Mouse (Mus musculus): Measurements from ENCODE around the gene Akap2. TPM values are rescaled to one million over a fixed set of nuclear protein-coding genes. Genes with fewer than 3 reads are reported as not detected.

Akap2 gene
- polyA plus RNA-seq, 1 experiment from 2014 or later = 7.9 TPM

GRCm38 (mm10) chr4:57733445-57733844 is 16.0 kb downstream of the Akap2 start:
- H3K36me3 ChIP-seq (ENCODE audit: poor library complexity, severe bottlenecking) = no peaks in the 10 kb centered on the region
- no peak overlapping the region for H3K9ac ChIP-seq
- H3K4me3 ChIP-seq = no peak overlapping the region
- no peak overlapping the region for H3K4me2 ChIP-seq
- H3K27me3 ChIP-seq = no peaks in the 10 kb centered on the region
- H3K27ac ChIP-seq = no peak overlapping the region
- H3K4me1 ChIP-seq = peaks cover 2% of the 10 kb centered on the region
- no peak for ATAC-seq
- WGBS = 79% methylated on average over 3 of the region's 3 CpGs
- 0 out of 2 replicates have a peak, but pooled peaks cover 3% of the 10 kb centered on the region for H3K9me3 ChIP-seq (replicated peaks)

GRCm38 (mm10) chr4:57735426-57735825 is 18.0 kb downstream of the Akap2 start:
- peaks cover 13% of the 10 kb centered on the region for H3K4me1 ChIP-seq
- no peak overlapping the region for H3K27ac ChIP-seq
- 89% methylated on average over 5 of the region's 5 CpGs for WGBS
- no peak overlapping the region for H3K4me2 ChIP-seq
- no peaks in the 10 kb centered on the region for H3K36me3 ChIP-seq (ENCODE audit: poor library complexity, severe bottlenecking)
- 0 out of 2 replicates have a peak, but pooled peaks cover 3% of the 10 kb centered on the region for H3K9me3 ChIP-seq (replicated peaks)
- ATAC-seq = no peak
- no peak overlapping the region for H3K9ac ChIP-seq
- no peak overlapping the region for H3K4me3 ChIP-seq
- H3K27me3 ChIP-seq = no peaks in the 10 kb centered on the region

- no peak overlapping the region for H3K9ac ChIP-seq
- peaks cover 13% of the 10 kb centered on the region for H3K4me1 ChIP-seq
- no peaks in the 10 kb centered on the region for H3K27me3 ChIP-seq
- WGBS = 9% methylated on average over 8 of the region's 8 CpGs
- no peaks in the 10 kb centered on the region for H3K36me3 ChIP-seq (ENCODE audit: poor library complexity, severe bottlenecking)
- peak overlapping the region; percentile 48 for H3K27ac ChIP-seq
- H3K4me3 ChIP-seq = no peak overlapping the region
- no peak for ATAC-seq
- H3K4me2 ChIP-seq = no peak overlapping the region
- H3K9me3 ChIP-seq (replicated peaks) = 0 out of 2 replicates have a peak, but pooled peaks cover 3% of the 10 kb centered on the region
These were observed 21.5 kb downstream of the Akap2 start for GRCm38 (mm10) chr4:57738856-57739552.

- H3K36me3 ChIP-seq (ENCODE audit: poor library complexity, severe bottlenecking) = no peaks in the 10 kb centered on the region
- WGBS = 87% methylated on average over 11 of the region's 11 CpGs
- H3K4me3 ChIP-seq = no peak overlapping the region
- no peak overlapping the region for H3K27ac ChIP-seq
- no peaks in the 10 kb centered on the region for H3K27me3 ChIP-seq
- no peak overlapping the region for H3K4me2 ChIP-seq
- peaks cover 11% of the 10 kb centered on the region for H3K4me1 ChIP-seq
- peaks cover 4% of the 10 kb centered on the region; the same call in 1 of the 2 replicates for H3K9me3 ChIP-seq (replicated peaks)
- ATAC-seq = no peak
- no peak overlapping the region for H3K9ac ChIP-seq
These were observed 26.0 kb downstream of the Akap2 start for GRCm38 (mm10) chr4:57743325-57743929.

- Histone ChIP-seq H3K4me2 (no peak overlapping the region), H3K9ac (no peak overlapping the region), H3K27ac (no peak overlapping the region), H3K4me1 (no peaks in the 10 kb centered on the region), H3K36me3 (ENCODE audit: poor library complexity, severe bottlenecking) (no peaks in the 10 kb centered on the region), H3K9me3 (replicated peaks) (peaks cover 2% of the 10 kb centered on the region; the same call in 1 of the 2 replicates), H3K4me3 (no peak overlapping the region), H3K27me3 (no peaks in the 10 kb centered on the region)
- no peak for ATAC-seq
- 83% methylated on average over 4 of the region's 4 CpGs for WGBS
These were observed 33.2 kb downstream of the Akap2 start for GRCm38 (mm10) chr4:57750651-57751050.

- no peak for ATAC-seq
- no peak overlapping the region for H3K27ac ChIP-seq
- no peaks in the 10 kb centered on the region for H3K36me3 ChIP-seq (ENCODE audit: poor library complexity, severe bottlenecking)
- 59% methylated on average over 4 of the region's 4 CpGs for WGBS
- H3K27me3 ChIP-seq = no peaks in the 10 kb centered on the region
- H3K4me1 ChIP-seq = no peaks in the 10 kb centered on the region
- H3K9ac ChIP-seq = no peak overlapping the region
- H3K4me3 ChIP-seq = no peak overlapping the region
- H3K9me3 ChIP-seq (replicated peaks) = no peaks in the 10 kb centered on the region
- no peak overlapping the region for H3K4me2 ChIP-seq
These were observed 33.6 kb downstream of the Akap2 start for GRCm38 (mm10) chr4:57751054-57751453.

GRCm38 (mm10) chr4:57751566-57751965 is 34.1 kb downstream of the Akap2 start:
- no peak for ATAC-seq

GRCm38 (mm10) chr4:57755085-57755484 is 37.6 kb downstream of the Akap2 start:
- no peak overlapping the region for H3K4me3 ChIP-seq
- 91% methylated on average over 11 of the region's 11 CpGs for WGBS
- no peak overlapping the region for H3K9ac ChIP-seq
- no peaks in the 10 kb centered on the region for H3K4me1 ChIP-seq
- no peaks in the 10 kb centered on the region for H3K36me3 ChIP-seq (ENCODE audit: poor library complexity, severe bottlenecking)
- ATAC-seq = no peak
- H3K4me2 ChIP-seq = no peak overlapping the region
- no peaks in the 10 kb centered on the region for H3K9me3 ChIP-seq (replicated peaks)
- H3K27ac ChIP-seq = no peak overlapping the region
- H3K27me3 ChIP-seq = no peaks in the 10 kb centered on the region

More at GRCm38 (mm10) chr4:57751566-57751965, 34.1 kb downstream of the Akap2 start:
- WGBS = 93% methylated on average over 11 of the region's 11 CpGs
- no peaks in the 10 kb centered on the region for H3K4me1 ChIP-seq
- no peak overlapping the region for H3K27ac ChIP-seq
- no peak overlapping the region for H3K4me3 ChIP-seq
- H3K9ac ChIP-seq = no peak overlapping the region
- H3K27me3 ChIP-seq = no peaks in the 10 kb centered on the region
- no peak overlapping the region for H3K4me2 ChIP-seq
- H3K36me3 ChIP-seq (ENCODE audit: poor library complexity, severe bottlenecking) = no peaks in the 10 kb centered on the region
- no peaks in the 10 kb centered on the region for H3K9me3 ChIP-seq (replicated peaks)

- no peak overlapping the region for H3K4me3 ChIP-seq
- H3K4me2 ChIP-seq = no peak overlapping the region
- H3K4me1 ChIP-seq = no peaks in the 10 kb centered on the region
- no peak for ATAC-seq
- no peak overlapping the region for H3K27ac ChIP-seq
- WGBS = 77% methylated on average over 11 of the region's 11 CpGs
- no peak overlapping the region for H3K9ac ChIP-seq
- no peaks in the 10 kb centered on the region for H3K9me3 ChIP-seq (replicated peaks)
- H3K27me3 ChIP-seq = no peaks in the 10 kb centered on the region
- H3K36me3 ChIP-seq (ENCODE audit: poor library complexity, severe bottlenecking) = no peaks in the 10 kb centered on the region
These were observed 40.5 kb downstream of the Akap2 start for GRCm38 (mm10) chr4:57757997-57758396.

- WGBS = 64% methylated on average over 7 of the region's 7 CpGs
- no peaks in the 10 kb centered on the region for H3K4me1 ChIP-seq
- no peak overlapping the region for H3K4me2 ChIP-seq
- no peaks in the 10 kb centered on the region for H3K9me3 ChIP-seq (replicated peaks)
- no peak for ATAC-seq
- no peak overlapping the region for H3K9ac ChIP-seq
- H3K27ac ChIP-seq = no peak overlapping the region
- H3K36me3 ChIP-seq (ENCODE audit: poor library complexity, severe bottlenecking) = no peaks in the 10 kb centered on the region
- no peak overlapping the region for H3K4me3 ChIP-seq
- no peaks in the 10 kb centered on the region for H3K27me3 ChIP-seq
These were observed 45.0 kb downstream of the Akap2 start for GRCm38 (mm10) chr4:57762424-57762823.

GRCm38 (mm10) chr4:57764392-57764791 is 46.9 kb downstream of the Akap2 start:
- H3K4me1 ChIP-seq = no peaks in the 10 kb centered on the region
- H3K4me3 ChIP-seq = no peak overlapping the region
- H3K27me3 ChIP-seq = no peaks in the 10 kb centered on the region
- ATAC-seq = no peak
- no peak overlapping the region for H3K27ac ChIP-seq
- H3K9ac ChIP-seq = no peak overlapping the region
- no peaks in the 10 kb centered on the region for H3K36me3 ChIP-seq (ENCODE audit: poor library complexity, severe bottlenecking)
- no peaks in the 10 kb centered on the region for H3K9me3 ChIP-seq (replicated peaks)
- no peak overlapping the region for H3K4me2 ChIP-seq
- WGBS = 79% methylated on average over 1 of the region's 1 CpGs

- Histone ChIP-seq H3K4me3 (no peak overlapping the region), H3K36me3 (ENCODE audit: poor library complexity, severe bottlenecking) (no peaks in the 10 kb centered on the region), H3K9me3 (replicated peaks) (no peaks in the 10 kb centered on the region), H3K4me2 (no peak overlapping the region), H3K27ac (no peak overlapping the region), H3K9ac (no peak overlapping the region), H3K4me1 (no peaks in the 10 kb centered on the region), H3K27me3 (no peaks in the 10 kb centered on the region)
- WGBS = 80% methylated on average over 1 of the region's 1 CpGs
- ATAC-seq = no peak
These were observed 47.5 kb downstream of the Akap2 start for GRCm38 (mm10) chr4:57764926-57765325.
